Mouse (Mus musculus) ovary, postnatal 10 days (tissue): ENCODE measurements around the gene Tcte3.
"Not testable (repeated sequence)": the region's sequence is repeated elsewhere in the genome, so short reads cannot be mapped to it uniquely, and the experiment has no call there.

Experiments used
- DNase-seq: peaks from one replicate; pipeline ENCODE4 v3.0.0; 2022; ENCODE audit warnings: low spot score

The Tcte3 gene

DNA sequence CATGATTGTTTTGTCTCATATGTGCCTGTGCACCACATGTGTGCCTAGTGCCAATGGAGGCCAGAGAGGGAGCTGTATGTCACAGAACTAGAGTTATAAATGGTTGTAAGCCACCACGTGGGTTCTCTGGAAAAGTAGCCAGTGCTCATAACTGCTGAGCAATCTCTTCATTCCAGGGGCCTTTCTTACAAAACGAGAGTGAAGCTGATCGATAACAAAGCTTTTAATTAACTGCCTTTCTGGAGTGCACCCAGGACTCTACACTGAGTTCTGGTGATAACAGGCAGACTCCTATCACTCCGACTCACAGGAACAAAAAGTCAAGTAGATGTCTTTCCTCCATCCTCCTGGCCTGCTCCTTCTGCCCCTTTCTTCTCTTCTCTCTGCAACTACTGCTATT lies 9.9 kb downstream of the Tcte3 start:
- DNase-seq, result not testable (repeated sequence)

DNA sequence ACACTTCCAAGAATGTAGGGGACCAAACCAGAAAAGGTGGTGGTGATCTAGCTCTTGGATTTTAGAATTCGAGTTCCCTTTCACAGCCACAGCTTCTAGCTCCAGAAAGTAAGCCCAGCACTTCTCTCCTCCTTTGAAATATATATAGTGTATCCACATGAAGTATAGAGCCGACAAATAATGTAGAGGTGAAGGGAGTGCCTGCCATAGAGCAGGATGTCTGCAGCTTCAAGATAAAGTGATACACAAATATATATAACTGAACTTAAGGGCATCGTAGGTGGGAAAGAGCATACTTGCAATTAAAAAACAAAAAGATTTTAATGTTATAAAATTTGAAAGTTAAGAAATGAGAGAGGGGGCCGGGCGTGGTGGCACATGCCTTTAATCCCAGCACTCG lies 15.8 kb downstream of the Tcte3 start:
- DNase-seq, result not testable (repeated sequence)

DNA sequence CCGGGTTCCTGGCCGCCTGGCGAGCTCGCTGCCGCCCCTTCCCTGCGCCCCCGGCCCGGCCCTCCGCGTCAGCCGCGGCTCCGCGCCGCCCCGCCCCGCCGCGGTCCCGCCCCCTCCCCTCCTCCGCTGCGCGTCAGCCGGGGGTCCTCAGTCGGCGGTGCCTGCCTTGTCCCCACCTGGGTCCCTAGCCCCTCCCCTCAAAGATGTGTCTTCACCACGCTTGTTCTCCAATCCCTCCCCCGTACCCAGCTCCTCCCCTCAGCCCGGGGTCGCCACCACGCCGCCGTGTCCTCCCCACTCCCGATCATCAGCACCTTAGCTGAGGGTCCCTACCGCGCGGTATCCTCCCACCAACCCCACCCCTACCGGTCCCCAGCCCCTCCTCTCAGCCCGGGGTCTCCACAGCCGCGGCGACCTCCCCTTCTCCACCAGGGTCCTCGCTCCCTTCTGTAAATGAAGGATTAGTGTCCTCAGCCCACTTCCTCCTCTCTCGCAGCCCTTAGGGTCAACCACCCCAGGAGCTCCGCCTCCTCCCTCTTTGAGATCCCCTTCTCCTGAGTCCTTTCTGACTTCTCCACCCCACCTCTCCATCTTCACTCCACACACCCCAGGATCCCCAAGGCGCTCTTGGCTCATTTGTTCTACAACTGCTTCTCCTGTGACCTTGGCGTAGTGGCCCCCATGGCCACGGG lies 16.6 kb downstream of the Tcte3 start:
- DNase-seq, result not testable (repeated sequence)

DNA sequence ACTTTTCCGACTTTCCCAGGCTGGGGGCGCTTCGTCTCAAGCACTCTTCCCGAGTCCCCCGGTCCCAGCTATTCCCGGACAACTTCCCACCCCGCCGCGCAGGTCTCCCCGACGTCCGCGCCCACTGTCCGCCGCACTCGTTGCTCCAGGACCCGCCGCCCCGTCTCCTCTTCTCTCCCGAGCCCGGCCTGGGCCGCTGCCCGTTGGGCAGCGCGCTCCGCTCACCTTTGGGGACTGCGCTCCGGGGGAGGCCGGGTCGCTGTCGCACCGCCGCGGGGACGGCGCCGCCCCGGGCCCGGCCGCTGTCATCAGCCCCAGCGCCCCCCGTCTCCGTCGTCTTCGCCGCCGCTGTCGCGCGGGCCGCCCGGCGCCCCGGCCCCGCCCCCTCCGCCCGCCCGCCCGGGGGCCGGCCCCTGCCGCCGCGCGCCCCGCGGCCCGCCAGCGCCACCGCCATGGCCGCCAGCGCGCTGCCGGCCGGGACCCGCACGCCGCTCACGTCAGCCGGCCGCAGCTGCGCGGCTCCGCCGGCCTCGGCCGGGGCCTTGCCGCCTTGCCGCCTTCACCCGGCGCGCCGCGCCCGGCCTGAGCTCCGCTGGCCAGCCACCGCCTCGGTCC lies 17.3 kb downstream of the Tcte3 start:
- not testable (repeated sequence) for DNase-seq

DNA sequence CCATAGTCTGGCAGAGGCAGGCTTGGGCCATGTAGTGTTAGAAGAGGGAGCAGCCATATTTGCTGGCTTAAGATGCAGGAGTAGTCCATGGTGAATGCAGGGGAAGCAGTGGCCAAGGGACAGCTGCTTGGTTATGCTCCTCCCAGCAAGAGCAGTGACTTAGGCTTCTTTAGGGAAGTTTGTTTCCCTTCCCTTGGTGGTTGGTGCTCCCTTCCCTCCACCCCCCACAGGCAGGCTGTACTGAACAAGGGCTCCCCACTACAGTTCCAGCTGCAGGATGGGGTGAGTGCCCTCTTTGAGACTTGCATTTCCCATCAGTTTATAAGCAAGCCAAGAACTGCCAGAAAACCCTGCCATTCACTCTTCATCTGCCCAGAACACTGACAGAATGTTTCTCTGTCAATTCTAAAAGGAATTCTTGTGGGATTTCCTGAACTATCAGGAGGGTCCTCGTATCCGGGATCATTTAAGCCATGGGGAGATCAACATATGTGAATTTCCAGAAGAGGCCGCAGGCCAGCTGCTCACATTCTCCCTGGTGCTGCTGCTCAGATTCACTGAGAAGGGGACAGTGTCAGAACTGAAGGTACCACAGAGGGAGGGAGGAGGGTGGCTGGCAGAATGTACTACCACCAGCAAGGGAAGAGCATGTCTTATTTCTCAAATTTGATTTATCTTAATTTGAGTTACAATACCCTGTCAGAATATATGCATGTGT lies 19.6 kb downstream of the Tcte3 start:
- DNase-seq, result peak; percentile 1

DNA sequence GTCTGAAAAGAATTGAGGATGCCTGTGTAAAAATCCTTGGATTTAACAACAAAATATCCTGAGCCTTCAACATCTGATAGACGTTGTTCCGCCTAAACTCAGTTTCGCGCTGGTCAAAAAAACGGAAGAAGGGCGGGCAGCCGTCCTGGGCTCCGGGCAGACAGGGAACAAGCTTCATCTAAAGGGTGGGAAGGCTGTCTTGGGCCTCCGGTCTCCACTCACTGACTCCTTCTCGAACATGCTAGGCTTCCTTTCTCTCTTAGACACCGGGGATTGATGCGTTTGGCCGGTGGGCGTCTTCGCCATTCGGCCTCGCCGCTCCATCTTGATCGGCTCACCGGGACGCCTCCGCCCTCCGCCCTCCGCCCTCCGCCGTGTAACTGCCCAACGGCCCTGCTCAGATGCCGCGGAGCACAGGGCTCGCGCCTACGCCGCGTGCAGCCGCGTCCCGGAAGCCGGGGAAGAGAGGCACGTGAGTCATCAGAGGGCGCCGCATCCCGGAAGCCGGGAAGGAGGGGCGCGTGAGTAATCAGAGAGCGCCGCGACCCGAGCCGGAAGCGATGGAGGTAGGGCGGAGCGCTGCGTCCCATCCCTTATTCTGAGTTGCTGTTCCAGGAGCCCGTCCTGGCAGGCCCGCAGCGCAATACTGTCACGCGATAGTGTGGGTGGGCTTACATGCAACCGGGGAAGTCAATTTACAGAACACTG lies 31.4 kb downstream of the Tcte3 start, which contains the start of gene Gm3435:
Gene Gm3435, plus strand, starts transcription at position 471 of the 708 bp plus-strand sequence.
- DNase-seq, result not testable (repeated sequence)

DNA sequence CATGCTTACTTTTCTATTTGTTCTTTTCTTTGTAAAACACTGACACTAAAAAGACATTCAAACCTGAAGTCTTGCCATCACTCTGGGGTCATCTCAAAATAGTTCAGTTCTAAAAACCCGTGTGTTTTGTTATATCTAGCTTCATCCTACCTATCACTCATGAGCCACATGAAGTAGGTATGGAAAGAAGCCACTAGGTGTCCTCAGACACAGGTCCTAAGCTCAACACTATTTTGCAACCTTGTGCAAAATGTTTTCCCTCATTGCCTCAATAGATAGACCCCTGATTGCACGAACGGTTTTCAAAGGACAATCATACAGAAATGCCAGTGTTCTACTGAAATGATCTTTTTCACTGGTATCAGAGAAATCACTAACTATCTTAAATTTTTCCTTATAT lies 32.2 kb downstream of the Tcte3 start:
- DNase-seq, result not testable (repeated sequence)

DNA sequence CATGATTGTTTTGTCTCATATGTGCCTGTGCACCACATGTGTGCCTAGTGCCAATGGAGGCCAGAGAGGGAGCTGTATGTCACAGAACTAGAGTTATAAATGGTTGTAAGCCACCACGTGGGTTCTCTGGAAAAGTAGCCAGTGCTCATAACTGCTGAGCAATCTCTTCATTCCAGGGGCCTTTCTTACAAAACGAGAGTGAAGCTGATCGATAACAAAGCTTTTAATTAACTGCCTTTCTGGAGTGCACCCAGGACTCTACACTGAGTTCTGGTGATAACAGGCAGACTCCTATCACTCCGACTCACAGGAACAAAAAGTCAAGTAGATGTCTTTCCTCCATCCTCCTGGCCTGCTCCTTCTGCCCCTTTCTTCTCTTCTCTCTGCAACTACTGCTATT lies 41.2 kb downstream of the Tcte3 start:
- DNase-seq, result not testable (repeated sequence)

DNA sequence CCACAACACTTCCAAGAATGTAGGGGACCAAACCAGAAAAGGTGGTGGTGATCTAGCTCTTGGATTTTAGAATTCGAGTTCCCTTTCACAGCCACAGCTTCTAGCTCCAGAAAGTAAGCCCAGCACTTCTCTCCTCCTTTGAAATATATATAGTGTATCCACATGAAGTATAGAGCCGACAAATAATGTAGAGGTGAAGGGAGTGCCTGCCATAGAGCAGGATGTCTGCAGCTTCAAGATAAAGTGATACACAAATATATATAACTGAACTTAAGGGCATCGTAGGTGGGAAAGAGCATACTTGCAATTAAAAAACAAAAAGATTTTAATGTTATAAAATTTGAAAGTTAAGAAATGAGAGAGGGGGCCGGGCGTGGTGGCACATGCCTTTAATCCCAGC lies 47.1 kb downstream of the Tcte3 start:
- DNase-seq, result not testable (repeated sequence)

DNA sequence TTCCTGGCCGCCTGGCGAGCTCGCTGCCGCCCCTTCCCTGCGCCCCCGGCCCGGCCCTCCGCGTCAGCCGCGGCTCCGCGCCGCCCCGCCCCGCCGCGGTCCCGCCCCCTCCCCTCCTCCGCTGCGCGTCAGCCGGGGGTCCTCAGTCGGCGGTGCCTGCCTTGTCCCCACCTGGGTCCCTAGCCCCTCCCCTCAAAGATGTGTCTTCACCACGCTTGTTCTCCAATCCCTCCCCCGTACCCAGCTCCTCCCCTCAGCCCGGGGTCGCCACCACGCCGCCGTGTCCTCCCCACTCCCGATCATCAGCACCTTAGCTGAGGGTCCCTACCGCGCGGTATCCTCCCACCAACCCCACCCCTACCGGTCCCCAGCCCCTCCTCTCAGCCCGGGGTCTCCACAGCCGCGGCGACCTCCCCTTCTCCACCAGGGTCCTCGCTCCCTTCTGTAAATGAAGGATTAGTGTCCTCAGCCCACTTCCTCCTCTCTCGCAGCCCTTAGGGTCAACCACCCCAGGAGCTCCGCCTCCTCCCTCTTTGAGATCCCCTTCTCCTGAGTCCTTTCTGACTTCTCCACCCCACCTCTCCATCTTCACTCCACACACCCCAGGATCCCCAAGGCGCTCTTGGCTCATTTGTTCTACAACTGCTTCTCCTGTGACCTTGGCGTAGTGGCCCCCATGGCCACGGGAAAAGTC lies 48.0 kb downstream of the Tcte3 start:
- not testable (repeated sequence) for DNase-seq

DNA sequence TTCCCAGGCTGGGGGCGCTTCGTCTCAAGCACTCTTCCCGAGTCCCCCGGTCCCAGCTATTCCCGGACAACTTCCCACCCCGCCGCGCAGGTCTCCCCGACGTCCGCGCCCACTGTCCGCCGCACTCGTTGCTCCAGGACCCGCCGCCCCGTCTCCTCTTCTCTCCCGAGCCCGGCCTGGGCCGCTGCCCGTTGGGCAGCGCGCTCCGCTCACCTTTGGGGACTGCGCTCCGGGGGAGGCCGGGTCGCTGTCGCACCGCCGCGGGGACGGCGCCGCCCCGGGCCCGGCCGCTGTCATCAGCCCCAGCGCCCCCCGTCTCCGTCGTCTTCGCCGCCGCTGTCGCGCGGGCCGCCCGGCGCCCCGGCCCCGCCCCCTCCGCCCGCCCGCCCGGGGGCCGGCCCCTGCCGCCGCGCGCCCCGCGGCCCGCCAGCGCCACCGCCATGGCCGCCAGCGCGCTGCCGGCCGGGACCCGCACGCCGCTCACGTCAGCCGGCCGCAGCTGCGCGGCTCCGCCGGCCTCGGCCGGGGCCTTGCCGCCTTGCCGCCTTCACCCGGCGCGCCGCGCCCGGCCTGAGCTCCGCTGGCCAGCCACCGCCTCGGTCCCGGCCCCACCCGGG lies 48.7 kb downstream of the Tcte3 start:
- not testable (repeated sequence) for DNase-seq

DNA sequence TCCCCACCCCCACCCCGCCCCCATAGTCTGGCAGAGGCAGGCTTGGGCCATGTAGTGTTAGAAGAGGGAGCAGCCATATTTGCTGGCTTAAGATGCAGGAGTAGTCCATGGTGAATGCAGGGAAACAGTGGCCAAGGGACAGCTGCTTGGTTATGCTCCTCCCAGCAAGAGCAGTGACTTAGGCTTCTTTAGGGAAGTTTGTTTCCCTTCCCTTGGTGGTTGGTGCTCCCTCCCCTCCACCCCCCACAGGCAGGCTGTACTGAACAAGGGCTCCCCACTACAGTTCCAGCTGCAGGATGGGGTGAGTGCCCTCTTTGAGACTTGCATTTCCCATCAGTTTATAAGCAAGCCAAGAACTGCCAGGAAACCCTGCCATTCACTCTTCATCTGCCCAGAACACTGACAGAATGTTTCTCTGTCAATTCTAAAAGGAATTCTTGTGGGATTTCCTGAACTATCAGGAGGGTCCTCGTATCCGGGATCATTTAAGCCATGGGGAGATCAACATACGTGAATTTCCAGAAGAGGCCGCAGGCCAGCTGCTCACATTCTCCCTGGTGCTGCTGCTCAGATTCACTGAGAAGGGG lies 51.1 kb downstream of the Tcte3 start:
- not testable (repeated sequence) for DNase-seq

DNA sequence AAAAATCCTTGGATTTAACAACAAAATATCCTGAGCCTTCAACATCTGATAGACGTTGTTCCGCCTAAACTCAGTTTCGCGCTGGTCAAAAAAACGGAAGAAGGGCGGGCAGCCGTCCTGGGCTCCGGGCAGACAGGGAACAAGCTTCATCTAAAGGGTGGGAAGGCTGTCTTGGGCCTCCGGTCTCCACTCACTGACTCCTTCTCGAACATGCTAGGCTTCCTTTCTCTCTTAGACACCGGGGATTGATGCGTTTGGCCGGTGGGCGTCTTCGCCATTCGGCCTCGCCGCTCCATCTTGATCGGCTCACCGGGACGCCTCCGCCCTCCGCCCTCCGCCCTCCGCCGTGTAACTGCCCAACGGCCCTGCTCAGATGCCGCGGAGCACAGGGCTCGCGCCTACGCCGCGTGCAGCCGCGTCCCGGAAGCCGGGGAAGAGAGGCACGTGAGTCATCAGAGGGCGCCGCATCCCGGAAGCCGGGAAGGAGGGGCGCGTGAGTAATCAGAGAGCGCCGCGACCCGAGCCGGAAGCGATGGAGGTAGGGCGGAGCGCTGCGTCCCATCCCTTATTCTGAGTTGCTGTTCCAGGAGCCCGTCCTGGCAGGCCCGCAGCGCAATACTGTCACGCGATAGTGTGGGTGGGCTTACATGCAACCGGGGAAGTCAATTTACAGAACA lies 62.8 kb downstream of the Tcte3 start, which contains the start of the genes 9030025P20Rik and Gm3417:
Gene 9030025P20Rik, plus strand, starts transcription at position 107 of the 677 bp plus-strand sequence.
Gene Gm3417, minus strand, starts transcription at position 429 of the 677 bp plus-strand sequence.
- not testable (repeated sequence) for DNase-seq

DNA sequence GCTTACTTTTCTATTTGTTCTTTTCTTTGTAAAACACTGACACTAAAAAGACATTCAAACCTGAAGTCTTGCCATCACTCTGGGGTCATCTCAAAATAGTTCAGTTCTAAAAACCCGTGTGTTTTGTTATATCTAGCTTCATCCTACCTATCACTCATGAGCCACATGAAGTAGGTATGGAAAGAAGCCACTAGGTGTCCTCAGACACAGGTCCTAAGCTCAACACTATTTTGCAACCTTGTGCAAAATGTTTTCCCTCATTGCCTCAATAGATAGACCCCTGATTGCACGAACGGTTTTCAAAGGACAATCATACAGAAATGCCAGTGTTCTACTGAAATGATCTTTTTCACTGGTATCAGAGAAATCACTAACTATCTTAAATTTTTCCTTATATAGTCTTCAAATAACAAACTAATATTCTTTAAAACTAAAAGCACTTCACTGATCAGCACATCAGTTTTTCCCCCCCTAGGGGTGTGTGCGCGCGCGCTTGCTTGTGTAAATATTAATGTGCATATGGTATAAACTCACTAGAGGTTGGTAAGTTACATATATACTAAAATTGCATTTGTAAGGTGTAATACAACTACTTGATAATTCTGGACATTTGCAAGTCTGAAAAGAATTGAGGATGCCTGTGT lies 63.4 kb downstream of the Tcte3 start:
- not testable (repeated sequence) for DNase-seq
